8 mouse cellular contexts compared by ENCODE assay signal in genomic region chr19:45560153-45560890, GRCm38 (mm10). TPM values are rescaled to one million over a fixed set of nuclear protein-coding genes. Genes with fewer than 3 reads are reported as not detected.
DNase-seq lines count a peak whose midpoint lies in the region; ATAC-seq and TF ChIP-seq lines count a peak whose summit lies in the region.

Gene Poll, minus strand, starts transcription at chr19:45560531.
Gene Gm17018, plus strand, starts transcription at chr19:45560615.

- no peaks in the 10 kb centered on the region for H3K27me3 ChIP-seq in MEL (ENCODE audit: control insufficient read depth in 1 of 2, insufficient read depth in 2 of 2, low read length in 2 of 2)
- H3K27me3 ChIP-seq in lung, postnatal 0 days (replicated peaks; ENCODE audit: insufficient read depth, low read length): no peaks in the 10 kb centered on the region

- DNase-seq in MEL (ENCODE audit: low read depth, low spot score): peak; percentile 92
- peak; percentile 78 for DNase-seq in cerebellum, adult 8-10 months
- DNase-seq in forelimb bud, embryonic 11.5 days (ENCODE audit: low read depth, low spot score): peak; percentile 84
- peak; percentile 84 to 86 for DNase-seq in layer of hippocampus, postnatal 10 days (ENCODE audit: low spot score in 2 of 2)
- DNase-seq in lung, postnatal 0 days (ENCODE audit: low spot score): peak; percentile 93
- DNase-seq in ovary, postnatal 10 days (ENCODE audit: low spot score): peak; percentile 85
- DNase-seq in thymus, postnatal 10 days (ENCODE audit: low spot score in 2 of 2): peak; percentile 68 to 76

- TF ChIP-seq EP300 in MEL (IDR thresholded peaks at IDR 0.05; ENCODE audit: low read depth in 1 of 2, low read length in 2 of 2): no peak; a peak in 2 of 4 replicates
- no peak for TF ChIP-seq EP300 in lung, postnatal 0 days (IDR thresholded peaks at IDR 0.05)

- H3K4me1 ChIP-seq in MEL (ENCODE audit: control insufficient read depth in 1 of 2, insufficient read depth in 2 of 2, low read length in 2 of 2): peaks cover 1 to 26% of the 10 kb centered on the region in 2 experiments; a peak in 3 of 4 replicates
- H3K4me1 ChIP-seq in lung, postnatal 0 days (ENCODE audit: insufficient read depth, low read depth, low read length): peaks cover 3% of the 10 kb centered on the region; the same call in 1 of the 2 replicates

- peak within 1 kb of the TSS; percentile 82 to 90 for H3K4me3 ChIP-seq in MEL (ENCODE audit: control insufficient read depth in 1 of 2, insufficient read depth in 1 of 2, low read depth in 2 of 2, low read length in 2 of 2)
- H3K4me3 ChIP-seq in lung, postnatal 0 days (ENCODE audit: low read depth, low read length): peak within 1 kb of the TSS; percentile 72

- peak within 1 kb of the TSS; percentile 98 for H3K4me2 ChIP-seq in lung, postnatal 0 days (replicated peaks; ENCODE audit: low read depth, low read length)

- H3K9ac ChIP-seq in MEL (ENCODE audit: control insufficient read depth, low read depth, low read length, poor library complexity, severe bottlenecking): peak within 1 kb of the TSS; percentile 75
- H3K9ac ChIP-seq in lung, postnatal 0 days (replicated peaks; ENCODE audit: low read depth): peak within 1 kb of the TSS; percentile 69

- no peak for TF ChIP-seq CTCF in MEL (IDR thresholded peaks at IDR 0.05 in 2 of 3, conservative IDR thresholded peaks at IDR 0.05 in 1 of 3; ENCODE audit: control insufficient read depth in 1 of 3, insufficient read depth in 1 of 3, low read depth in 2 of 3, low read length in 3 of 3, poor library complexity in 1 of 3, severe bottlenecking in 1 of 3)
- TF ChIP-seq CTCF in lung, postnatal 0 days (IDR thresholded peaks at IDR 0.05): no peak

- peak; percentile 51 to 72; a peak in 3 of 4 replicates for TF ChIP-seq POLR2A in MEL (IDR thresholded peaks at IDR 0.05; ENCODE audit: control insufficient read depth in 1 of 2, insufficient read depth in 1 of 2, low read depth in 1 of 2, low read length in 2 of 2, poor library complexity in 1 of 2)

- peak within 1 kb of the TSS; percentile 6; the same call in 1 of the 2 replicates for H3K27ac ChIP-seq in MEL (ENCODE audit: control insufficient read depth, low read depth, low read length)
- H3K27ac ChIP-seq in lung, postnatal 0 days (ENCODE audit: low read length): peak within 1 kb of the TSS; percentile 47; the same call in 1 of the 2 replicates

- H3K36me3 ChIP-seq in MEL (ENCODE audit: control insufficient read depth in 1 of 2, insufficient read depth in 2 of 2, low read length in 2 of 2): peaks cover 0 to 16% of the 10 kb centered on the region in 2 experiments; a peak in 2 of 4 replicates
- H3K36me3 ChIP-seq in lung, postnatal 0 days (ENCODE audit: insufficient read depth, low read length): no peaks in the 10 kb centered on the region; the same call in 1 of the 2 replicates

- peaks cover 4% of the 10 kb centered on the region; the same call in 1 of the 2 replicates for H3K79me2 ChIP-seq in MEL (ENCODE audit: control insufficient read depth, insufficient read depth, low read length, poor library complexity)

- no peaks in the 10 kb centered on the region for H3K9me3 ChIP-seq in MEL (replicated peaks; ENCODE audit: insufficient read depth, low read length)
- no peaks in the 10 kb centered on the region for H3K9me3 ChIP-seq in lung, postnatal 0 days (ENCODE audit: low read length)

- peak; percentile 82 to 86 for ATAC-seq in hematopoietic stem cell, adult 5-6 weeks (replicated peaks in 1 of 2; ENCODE audit: insufficient read depth in 1 of 2, low FRiP score in 2 of 2, low TSS enrichment in 1 of 2, low read depth in 1 of 2, poor library complexity in 2 of 2, severe bottlenecking in 2 of 2)
- ATAC-seq in lung, postnatal 0 days: peak; percentile 94

- WGBS in lung, postnatal 0 days: under 1% methylated on average over 35 of the region's 35 CpGs

- TF ChIP-seq RAD21 in MEL (IDR thresholded peaks at IDR 0.05; ENCODE audit: low read depth, low read length): no peak

TF ChIP-seq in MEL, 35 proteins besides CTCF, POLR2A, EP300 and RAD21:
- no peak; the same call in 1 of the 2 replicates for TF ChIP-seq E2F4 (IDR thresholded peaks at IDR 0.05; ENCODE audit: borderline replicate concordance, low read depth, low read length)
- TF ChIP-seq JUND (IDR thresholded peaks at IDR 0.05; ENCODE audit: low read depth, low read length): no peak
- no peak for TF ChIP-seq CHD1 (IDR thresholded peaks at IDR 0.05; ENCODE audit: low read depth, low read length)
- no peak for TF ChIP-seq POLR2AphosphoS5 (IDR thresholded peaks at IDR 0.05; ENCODE audit: borderline replicate concordance, low read depth, low read length)
- no peak for TF ChIP-seq GATA1 (IDR thresholded peaks at IDR 0.05; ENCODE audit: low read depth, low read length)
- no peak for TF ChIP-seq USF2 (IDR thresholded peaks at IDR 0.05; ENCODE audit: borderline replicate concordance in 1 of 2, insufficient read depth in 1 of 2, low read depth in 1 of 2, low read length in 2 of 2)
- TF ChIP-seq GABPA (IDR thresholded peaks at IDR 0.05; ENCODE audit: low read depth, low read length): no peak
- no peak for TF ChIP-seq UBTF (IDR thresholded peaks at IDR 0.05; ENCODE audit: borderline replicate concordance, insufficient read depth, low read depth, low read length)
- TF ChIP-seq SMC3 (IDR thresholded peaks at IDR 0.05; ENCODE audit: low read depth, low read length): no peak
- TF ChIP-seq MAX (IDR thresholded peaks at IDR 0.05; ENCODE audit: low read length): peak; percentile 11; the same call in 1 of the 2 replicates
- peak; percentile 71 for TF ChIP-seq NELFE (IDR thresholded peaks at IDR 0.05; ENCODE audit: low read depth, low read length)
- peak; percentile 81 for TF ChIP-seq KAT2A (conservative IDR thresholded peaks at IDR 0.05; ENCODE audit: low read depth, low read length)
- peak; percentile 95 for TF ChIP-seq MXI1 (IDR thresholded peaks at IDR 0.05; ENCODE audit: low read depth, low read length)
- TF ChIP-seq SIN3A (IDR thresholded peaks at IDR 0.05; ENCODE audit: low read length): peak; percentile 100
- TF ChIP-seq NRF1 (IDR thresholded peaks at IDR 0.05; ENCODE audit: insufficient read depth, low read depth, low read length, poor library complexity, severe bottlenecking): no peak
- no peak for TF ChIP-seq MAFK (IDR thresholded peaks at IDR 0.05; ENCODE audit: borderline replicate concordance, low read depth, low read length)
- 0 out of 2 replicates have a peak, but pooled peaks have one; percentile 63 for TF ChIP-seq RCOR1 (IDR thresholded peaks at IDR 0.05; ENCODE audit: low read depth, low read length)
- TF ChIP-seq ZKSCAN1 (IDR thresholded peaks at IDR 0.05; ENCODE audit: low read depth, low read length): peak; percentile 69; the same call in 1 of the 2 replicates
- TF ChIP-seq MYB (IDR thresholded peaks at IDR 0.05; ENCODE audit: low read depth, low read length): no peak
- 0 out of 2 replicates have a peak, but pooled peaks have one; percentile 56 for TF ChIP-seq MYC (IDR thresholded peaks at IDR 0.05; ENCODE audit: low read depth, low read length)
- TF ChIP-seq MEF2A (IDR thresholded peaks at IDR 0.05; ENCODE audit: extremely low read depth, insufficient replicate concordance, low read depth, low read length, poor library complexity, severe bottlenecking): no peak
- peak; percentile 96 for TF ChIP-seq HCFC1 (IDR thresholded peaks at IDR 0.05; ENCODE audit: low read depth, low read length)
- TF ChIP-seq USF1 (IDR thresholded peaks at IDR 0.05; ENCODE audit: low read depth, low read length): no peak
- no peak for TF ChIP-seq POLR2AphosphoS2 (IDR thresholded peaks at IDR 0.05; ENCODE audit: low read length)
- peak; percentile 82 for TF ChIP-seq CHD2 (IDR thresholded peaks at IDR 0.05; ENCODE audit: low read length)
- TF ChIP-seq ZC3H11A (IDR thresholded peaks at IDR 0.05; ENCODE audit: low read depth, low read length): no peak
- TF ChIP-seq ETS1 (IDR thresholded peaks at IDR 0.05; ENCODE audit: low read depth, low read length): no peak; the same call in 1 of the 2 replicates
- no peak for TF ChIP-seq TAL1 (IDR thresholded peaks at IDR 0.05; ENCODE audit: low read length)
- no peak for TF ChIP-seq BHLHE40 (IDR thresholded peaks at IDR 0.05; ENCODE audit: borderline replicate concordance, low read depth, low read length)
- peak; percentile 100 for TF ChIP-seq ZNF384 (IDR thresholded peaks at IDR 0.05; ENCODE audit: low read depth, low read length)
- TF ChIP-seq TCF12 (IDR thresholded peaks at IDR 0.05; ENCODE audit: low read depth, low read length): no peak; the same call in 1 of the 2 replicates
- TF ChIP-seq TBP (IDR thresholded peaks at IDR 0.05; ENCODE audit: low read depth, low read length): peak; percentile 74
- peak; percentile 73 for TF ChIP-seq MAZ (IDR thresholded peaks at IDR 0.05; ENCODE audit: low read depth, low read length)
- no peak for TF ChIP-seq ZMIZ1 (IDR thresholded peaks at IDR 0.05; ENCODE audit: low read depth, low read length)
- peak; percentile 80 for TF ChIP-seq ELF1 (IDR thresholded peaks at IDR 0.05; ENCODE audit: low read depth, low read length)
TF ChIP-seq in MEL: peak in this region for 14.

RNA-seq across cellular contexts. Expression of gene Poll, which starts in this region (rescaled TPM):
- total RNA-seq in MEL (2012; rRNA removed): 14.9 and 16.4 TPM in 2 replicates
- polyA plus RNA-seq in MEL (2012; ENCODE audit: insufficient read depth in 1 of 2, insufficient read length in 2 of 2, low read depth in 1 of 2, low replicate concordance in 2 of 2, missing spikeins in 1 of 2): 10 to 100 TPM in 1 of 2 experiments, not detected in 1; 19.0 TPM
- total RNA-seq in hematopoietic stem cell, adult 5-6 weeks (2017): 12.2 and 13.2 TPM in 2 replicates
- 1 to 10 TPM; 6.9 to 8.8 TPM for total RNA-seq in layer of hippocampus, postnatal 10 days (2021)
- 8.7 and 9.7 TPM in 2 replicates for polyA plus RNA-seq in lung, postnatal 0 days (2015; fragmentation: Nextera tagmentation; extraction: Ambion mirVana)

RNA-seq across cellular contexts. Expression of gene Gm17018, which starts in this region (rescaled TPM):
- 31.7 and 34.9 TPM in 2 replicates for total RNA-seq in MEL (2012; rRNA removed)
- 10 to 100 TPM in 1 of 2 experiments, not detected in 1; 62.6 TPM for polyA plus RNA-seq in MEL (2012; ENCODE audit: insufficient read depth in 1 of 2, insufficient read length in 2 of 2, low read depth in 1 of 2, low replicate concordance in 2 of 2, missing spikeins in 1 of 2)
- 21.6 and 35.8 TPM in 2 replicates for total RNA-seq in hematopoietic stem cell, adult 5-6 weeks (2017)
- total RNA-seq in layer of hippocampus, postnatal 10 days (2021): 10 to 100 TPM; 55.6 to 56.4 TPM
- polyA plus RNA-seq in lung, postnatal 0 days (2015; fragmentation: Nextera tagmentation; extraction: Ambion mirVana): 40.1 and 44.2 TPM in 2 replicates

Comparison
In these comparisons a context has a peak if more than half of its experiments do, and no peak if none do; other contexts are left out.
1. Peak in every context shown above with its lines: DNase-seq, ATAC-seq, H3K4me3 ChIP-seq and H3K27ac ChIP-seq.